Mouse (Mus musculus) CD8-positive naive resting alpha-beta T cell, adult 2 months (primary cell): ENCODE results near the gene Chst8.

Source experiments
- DNase-seq, 2 experiments: peaks; one replicate each; pipeline ENCODE4 v3.0.0; 2022; ENCODE audit warnings: low read depth in 2 of 2, low spot score in 2 of 2

Gene Chst8

GRCm38 (mm10) chr7:34812531-34813111 is at the start of gene Chst8:
Chst8 (minus strand) TSS chr7:34812711.
- DNase-seq, result no peak

DNA sequence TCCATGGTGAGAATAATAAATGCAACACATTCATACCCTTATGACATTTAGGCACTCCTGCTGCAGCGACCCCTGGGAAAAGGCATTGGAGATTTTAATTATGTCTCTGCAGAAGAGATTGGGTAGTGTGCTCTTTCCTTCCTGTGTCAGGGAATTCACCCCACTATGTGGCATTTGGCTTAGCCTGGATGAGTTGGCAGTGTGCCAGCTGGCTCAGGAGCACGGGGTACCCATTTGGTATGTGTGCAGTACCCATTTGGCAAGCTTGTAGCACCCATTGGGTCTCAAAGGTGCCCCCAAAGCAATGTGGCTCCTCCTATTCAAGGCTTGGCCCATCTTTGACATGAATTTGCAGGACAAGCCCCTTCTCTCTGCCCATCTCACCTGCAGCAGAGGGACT is 45.8 kb upstream of the Chst8 start:
- DNase-seq, result no peak

GRCm38 (mm10) chr7:34854781-34855352 is 42.4 kb upstream of the Chst8 start:
- no peak for DNase-seq

DNA sequence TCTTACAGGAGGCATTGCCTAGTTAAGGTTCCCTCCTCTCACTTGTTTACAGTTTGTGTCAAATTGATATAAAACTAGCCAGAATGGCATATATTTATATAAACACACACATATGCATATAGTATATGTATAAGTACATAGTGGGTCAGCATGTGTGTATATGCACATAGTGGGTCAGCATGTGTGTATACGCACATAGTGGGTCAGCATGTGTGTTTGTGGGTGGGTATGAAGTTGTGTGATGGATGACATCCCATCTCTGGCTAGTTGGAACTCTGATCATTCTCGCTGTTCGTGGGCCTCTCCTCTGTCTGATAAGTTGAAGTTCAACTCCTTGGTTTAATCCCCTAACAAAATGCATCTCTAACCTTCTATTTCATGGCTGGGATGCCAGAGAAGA is 40.9 kb upstream of the Chst8 start:
- no peak for DNase-seq

DNA sequence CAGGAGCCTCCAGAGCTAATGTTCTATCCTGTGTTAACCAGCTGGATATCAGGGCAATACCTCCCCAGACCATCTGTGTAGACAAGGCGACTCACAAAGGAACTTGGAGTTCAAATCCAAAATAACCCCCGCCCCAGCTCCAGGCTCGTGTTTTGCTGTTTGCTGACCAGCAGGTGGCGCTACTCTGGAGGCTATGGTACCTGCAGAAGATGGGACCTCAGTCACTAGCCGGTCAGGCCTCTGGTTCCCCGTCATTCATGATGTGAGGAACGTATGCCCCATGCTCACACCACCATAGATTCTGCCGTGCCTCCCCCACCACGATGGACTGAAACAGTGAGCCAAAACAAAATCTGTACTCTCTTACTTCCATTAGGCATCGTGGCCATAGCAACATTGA is 37.1 kb upstream of the Chst8 start:
- DNase-seq, result no peak

DNA sequence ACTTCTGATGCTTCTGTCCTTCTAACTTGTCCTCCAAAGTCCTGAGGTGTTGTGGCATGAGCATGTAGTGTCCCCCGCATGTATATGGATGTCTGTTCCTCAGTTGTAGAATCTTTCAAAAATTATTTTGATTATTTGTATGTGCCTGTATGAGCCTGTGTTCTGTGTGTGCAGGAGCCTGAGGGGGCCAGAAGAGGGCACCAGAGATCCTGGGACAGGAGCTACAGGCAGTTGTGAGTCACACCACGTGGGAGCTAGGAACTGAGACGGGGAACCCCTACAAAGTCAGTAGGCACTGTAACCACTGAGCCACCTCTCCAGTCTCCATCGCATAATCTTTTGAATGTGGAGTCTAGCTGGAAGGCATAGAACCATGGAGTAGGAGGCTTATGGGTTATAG is 36.3 kb upstream of the Chst8 start:
- no peak for DNase-seq

DNA sequence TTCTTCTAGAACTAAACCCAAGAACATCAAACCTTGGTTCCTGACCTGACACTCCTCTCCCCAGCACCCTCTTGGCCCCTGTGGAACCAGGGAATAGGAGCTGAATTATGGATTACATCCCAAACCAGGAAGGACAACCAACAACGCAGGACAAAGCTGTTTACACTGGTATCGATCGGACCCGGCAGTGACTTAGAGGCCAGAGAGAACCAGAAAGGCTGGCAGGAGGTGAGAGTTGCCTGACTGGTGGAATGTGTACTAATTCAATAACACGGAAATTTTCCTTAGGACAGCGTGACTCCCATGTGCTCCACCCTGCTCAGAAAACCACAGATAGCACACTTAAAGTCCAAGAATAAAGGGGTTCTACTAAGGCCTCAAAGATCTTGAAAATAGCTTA is 35.4 kb upstream of the Chst8 start:
- no peak for DNase-seq

DNA sequence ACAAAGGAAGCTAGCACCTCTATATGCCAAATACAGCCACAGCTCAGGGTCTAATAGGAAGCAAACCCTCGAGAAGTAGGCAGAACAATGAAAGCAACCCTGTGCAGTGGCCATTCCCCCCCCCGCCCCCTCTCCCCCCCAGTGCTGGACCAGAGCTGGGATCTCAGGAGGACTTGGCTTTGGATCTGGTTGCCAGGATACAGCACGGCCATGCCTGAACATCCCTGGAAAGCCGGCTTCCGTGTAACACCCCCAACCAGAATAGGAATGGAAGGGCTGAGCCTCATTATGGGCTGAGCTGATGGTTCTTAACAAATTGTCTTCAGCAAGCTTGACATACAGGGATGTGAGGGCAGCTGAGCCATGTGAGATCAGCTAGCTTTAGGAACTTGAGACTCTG is 34.9 kb upstream of the Chst8 start:
- DNase-seq, result no peak

DNA sequence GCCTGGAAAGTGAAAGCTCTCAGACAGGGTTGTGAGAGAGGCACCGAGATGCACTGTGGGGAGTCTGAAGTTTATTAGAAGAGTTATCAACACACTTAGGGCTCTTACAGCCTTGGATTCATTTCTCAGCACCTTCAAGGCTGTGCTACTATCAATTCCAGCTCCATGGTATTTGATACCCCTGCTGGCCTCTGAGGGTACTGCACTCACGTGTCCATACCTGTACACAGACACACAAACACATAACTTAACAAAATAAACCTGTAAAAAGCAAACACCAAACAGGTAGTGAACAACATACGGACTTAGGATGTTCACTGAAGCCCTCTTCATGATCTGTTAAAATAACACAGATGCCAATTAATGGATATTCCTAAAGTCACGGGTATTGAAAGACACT is 26.2 kb upstream of the Chst8 start:
- DNase-seq, result no peak

GRCm38 (mm10) chr7:34838231-34838630 is 25.7 kb upstream of the Chst8 start:
- no peak for DNase-seq

DNA sequence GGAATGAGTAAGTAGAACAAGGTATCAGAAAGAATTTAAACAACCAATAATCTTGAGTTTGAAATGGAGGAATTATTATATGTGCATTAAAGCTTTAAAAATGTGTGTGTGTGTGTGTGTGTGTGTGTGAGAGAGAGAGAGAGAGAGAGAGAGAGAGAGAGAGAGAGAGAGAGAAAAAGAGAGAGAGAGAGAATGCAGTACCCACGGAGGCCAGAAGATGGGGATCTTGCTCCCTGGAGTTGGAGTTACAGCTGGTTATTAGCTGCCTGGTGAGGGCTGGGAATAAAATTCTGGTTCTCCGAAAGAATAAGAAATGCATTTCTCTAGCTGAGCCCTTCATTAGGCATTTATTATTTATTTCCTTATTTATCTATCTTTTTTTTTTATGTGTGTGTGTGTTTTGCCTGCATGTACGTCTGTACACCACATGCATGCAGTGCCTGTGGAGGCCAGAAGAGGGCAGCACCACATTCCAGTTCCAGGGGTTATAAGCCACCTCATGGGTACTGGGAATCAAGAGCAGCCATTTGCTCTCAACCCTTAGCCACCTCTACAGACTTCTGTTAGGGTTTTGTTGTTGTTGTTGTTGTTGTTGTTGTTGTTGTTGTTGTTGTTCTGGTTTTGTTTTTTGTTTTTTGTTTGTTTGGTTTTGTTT is 13.9 kb upstream of the Chst8 start:
- DNase-seq, result no peak

GRCm38 (mm10) chr7:34821587-34821986 is 9.1 kb upstream of the Chst8 start:
- DNase-seq, result no peak

DNA sequence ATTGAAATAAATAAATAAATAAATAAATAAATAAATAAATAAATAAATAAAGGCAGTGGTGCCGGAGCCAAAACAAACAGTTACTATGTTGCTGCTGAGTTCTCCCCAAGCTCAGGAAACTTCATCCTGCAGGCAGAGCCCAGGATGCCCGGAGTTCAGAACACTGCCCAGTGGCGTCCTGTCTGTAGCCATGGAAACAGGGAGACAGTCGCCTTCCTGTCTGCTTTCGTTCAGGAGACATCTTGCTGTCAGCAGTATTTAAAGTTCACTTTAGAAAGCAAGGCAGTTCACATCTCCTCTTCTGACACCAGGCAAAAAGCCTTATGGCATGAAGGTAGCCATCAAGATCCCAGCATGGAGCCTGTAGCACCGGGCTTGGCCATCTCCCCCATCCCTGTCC is 8.0 kb upstream of the Chst8 start:
- DNase-seq, result no peak

DNA sequence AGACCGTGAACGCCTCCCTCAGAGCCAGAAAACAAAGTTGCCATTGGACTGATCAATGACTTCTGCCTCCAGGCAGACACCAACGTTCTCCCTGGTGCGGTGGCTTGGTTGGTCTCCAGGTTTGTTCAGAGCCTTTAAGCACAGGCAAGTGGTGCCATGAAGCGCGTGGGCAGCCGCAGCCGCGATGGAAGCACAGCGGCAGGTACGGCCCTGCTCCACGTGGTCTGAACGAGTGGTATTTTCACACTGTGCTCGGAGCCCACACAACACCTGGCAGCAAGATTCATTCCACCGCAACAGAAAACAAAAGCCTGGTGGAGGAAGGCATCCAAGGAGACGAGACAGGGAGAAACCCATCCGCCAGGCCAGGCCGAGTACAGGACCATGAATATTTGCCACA is 7.3 kb upstream of the Chst8 start:
- no peak for DNase-seq

DNA sequence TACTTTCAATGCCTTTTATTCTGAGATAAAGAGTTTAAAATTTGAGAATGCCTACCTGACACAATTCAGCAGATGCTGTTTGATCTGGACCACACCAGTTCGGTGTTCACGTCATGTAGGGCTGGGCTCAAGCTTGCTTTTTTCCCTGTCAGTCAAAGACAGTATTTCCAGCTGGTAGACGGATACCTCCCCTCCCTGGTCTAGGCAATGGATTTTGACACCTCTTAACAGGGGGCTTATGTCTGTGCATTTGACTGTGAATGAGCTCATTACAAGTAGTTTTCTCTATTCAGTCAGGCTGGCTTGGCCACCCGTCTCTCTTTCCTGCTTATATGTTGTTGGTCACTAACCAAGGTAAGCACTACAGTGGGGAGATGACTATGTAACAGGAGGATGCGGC is 6.1 kb upstream of the Chst8 start:
- DNase-seq, result no peak

DNA sequence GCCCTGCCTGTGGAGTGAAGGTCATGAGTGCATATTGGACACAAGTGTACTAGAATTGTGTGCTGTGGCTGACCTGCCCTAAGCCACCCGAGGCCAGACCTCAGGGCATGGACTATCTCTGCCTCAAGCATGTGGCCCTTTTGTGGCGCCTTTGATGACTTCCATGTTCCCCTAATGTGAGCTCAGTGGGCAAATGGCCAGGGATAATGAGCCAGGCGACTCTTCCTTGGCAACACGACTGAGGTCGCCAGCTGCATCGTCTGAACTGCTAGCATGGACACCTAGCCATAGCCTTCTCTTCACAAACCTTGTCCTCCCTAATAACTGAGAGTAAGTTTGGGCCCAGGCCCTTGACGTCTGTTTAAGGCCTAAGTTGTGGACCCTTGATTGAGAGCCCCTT is 4.5 kb upstream of the Chst8 start:
- DNase-seq, result no peak

DNA sequence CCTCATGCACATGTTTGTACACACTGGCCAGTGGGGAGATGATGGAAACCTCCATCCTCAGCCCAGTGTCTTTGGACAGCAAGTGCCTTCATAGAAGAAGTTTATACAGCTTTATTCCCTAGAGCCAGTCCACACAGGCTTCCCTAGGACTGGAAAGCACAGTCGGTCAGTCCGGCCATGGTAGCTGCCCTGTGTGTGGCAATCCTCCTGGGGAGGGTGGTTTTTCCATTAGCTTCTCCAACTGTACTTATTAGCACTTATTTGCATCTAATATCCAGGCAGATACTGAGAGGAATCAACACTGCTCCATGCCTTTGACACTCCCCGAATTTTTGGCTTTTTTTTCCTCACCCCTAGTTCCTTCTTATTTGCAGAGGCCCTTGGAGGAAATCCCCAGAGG is 2.3 kb upstream of the Chst8 start:
- DNase-seq, result no peak

DNA sequence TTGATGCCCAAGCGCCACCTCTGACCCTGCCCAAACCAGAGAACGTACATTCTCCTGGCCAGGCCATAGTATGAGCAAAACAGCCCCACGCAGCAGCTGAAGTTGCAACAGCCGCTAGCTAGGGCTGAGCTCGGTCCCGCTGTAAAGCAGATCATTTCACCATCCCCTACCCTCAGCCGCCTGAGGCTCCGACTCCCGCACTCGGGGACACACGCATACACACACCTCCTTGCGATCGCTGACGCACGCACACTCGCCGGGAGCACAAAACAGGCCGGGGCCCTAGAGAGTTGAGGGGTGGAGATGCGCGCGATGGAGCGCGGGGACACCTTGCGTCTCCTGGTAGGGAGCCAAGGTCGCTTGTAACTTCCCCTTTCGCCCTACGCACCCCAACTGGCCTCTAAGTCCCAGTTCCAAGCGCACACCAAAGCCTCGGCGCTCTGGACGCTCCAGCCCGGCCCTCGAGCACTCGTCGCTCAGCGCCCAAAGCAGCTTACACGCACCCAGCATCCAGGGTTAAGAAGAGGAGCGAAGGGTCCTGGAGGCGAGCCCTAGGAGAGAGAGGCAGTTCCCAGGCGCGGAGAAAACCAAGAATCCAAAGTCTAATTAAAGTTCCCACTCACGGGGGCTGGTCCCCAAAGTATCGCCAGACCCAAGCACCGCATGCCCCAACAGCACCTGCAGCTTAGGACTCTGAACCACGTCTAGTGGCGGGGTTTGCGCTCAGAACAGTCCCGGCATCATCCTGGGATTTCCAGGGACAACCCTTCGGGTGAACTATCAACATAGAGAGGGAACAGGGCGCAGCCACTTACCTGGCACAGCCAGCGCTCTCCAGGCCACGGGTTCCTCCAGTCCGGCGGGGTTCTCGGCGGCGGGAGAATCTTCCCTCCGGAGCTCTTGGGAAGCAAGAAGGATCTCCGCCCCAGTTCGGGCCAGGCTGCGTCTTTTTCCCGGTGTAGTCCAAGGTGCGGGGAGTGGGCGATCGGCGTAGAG is 682 bp downstream of the Chst8 start:
- DNase-seq, result no peak

GRCm38 (mm10) chr7:34811060-34811459 is 1.5 kb downstream of the Chst8 start:
- no peak for DNase-seq

- no peak for DNase-seq
Observed at GRCm38 (mm10) chr7:34806307-34806706, 6.2 kb downstream of the Chst8 start.

DNA sequence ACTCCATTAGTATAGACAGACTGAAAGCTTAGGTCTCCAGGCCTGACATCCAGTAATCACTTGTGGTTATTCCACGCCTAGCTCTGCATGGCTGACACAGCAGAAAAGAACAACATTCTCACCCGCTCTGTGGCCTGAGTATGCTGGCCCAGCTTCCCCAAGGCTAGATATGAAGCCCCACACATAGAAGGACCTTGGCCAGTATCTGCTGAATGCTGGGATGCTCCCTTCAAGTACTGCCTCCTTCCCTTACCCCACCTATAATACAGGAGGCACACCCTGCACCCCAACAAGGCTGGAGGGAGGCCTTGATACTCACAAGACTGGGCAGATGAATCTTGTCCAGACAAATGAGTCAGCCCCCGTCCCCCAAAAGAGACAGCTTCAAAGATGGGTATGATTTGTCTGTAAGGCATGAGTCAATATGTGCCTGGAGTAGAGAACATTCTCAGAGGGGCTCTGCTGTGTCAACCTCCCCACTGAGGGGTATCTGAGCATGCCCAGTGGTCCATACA is 6.8 kb downstream of the Chst8 start:
- no peak for DNase-seq

DNA sequence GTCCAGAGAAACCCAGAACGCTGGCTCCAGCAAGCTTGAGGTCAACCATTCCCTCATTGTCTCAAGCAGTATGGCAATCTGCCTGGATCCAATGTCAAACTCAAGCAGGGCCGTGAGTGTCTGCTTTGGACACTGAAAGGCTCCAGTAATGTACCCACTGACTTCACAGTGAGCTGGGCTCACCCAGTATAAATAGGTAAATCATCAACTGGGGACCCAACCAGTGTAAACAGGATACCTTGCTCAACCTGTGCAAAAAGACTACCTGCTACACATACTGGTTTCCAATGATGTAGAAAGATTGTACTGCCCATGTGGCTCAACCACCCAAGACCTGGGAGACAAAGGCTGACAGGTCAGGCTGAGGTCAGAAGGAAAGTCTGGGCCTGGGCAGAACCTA is 7.5 kb downstream of the Chst8 start:
- no peak for DNase-seq
